Mouse (Mus musculus): ENCODE measurements at regions not wholly inside any gene's neighbourhood (a gene's known extent, or its start where the extent isn't known, plus 50 kb on each side); places are given as distances from the start of the nearest gene placed in this dataset.

GRCm38 (mm10) chr2:80998296-80998695, 381.3 kb downstream of the Nup35 start:
- no peak for DNase-seq

- DNase-seq = no peak
Measured at GRCm38 (mm10) chr2:81007071-81007470, 390.0 kb downstream of the Nup35 start.

GRCm38 (mm10) chr2:81023620-81024019, 406.6 kb downstream of the Nup35 start:
- no peak for DNase-seq
